Mouse (Mus musculus) heart, embryonic 11.5 days (tissue): ENCODE data around the gene Tcf23. TPM values are rescaled to one million over a fixed set of nuclear protein-coding genes. Genes with fewer than 3 reads are reported as not detected.

Experiments
- ATAC-seq: fragments of 200-750 bp; cut with Nextera tagmentation; replicated peaks from 2 replicates; pipeline ENCODE4 v1.8.0; 2017; ENCODE audit warnings: moderate library complexity; ENCODE audit not compliant: insufficient number of reproducible peaks, low FRiP score, low TSS enrichment
- H3K27ac ChIP-seq: fragments of 300-500 bp; sonication (generic); 2 replicates; pipeline ENCODE4 v1.5.1; 2014; ENCODE audit warnings: mild to moderate bottlenecking, low read depth, low read length
- H3K27me3 ChIP-seq: fragments of 300-500 bp; sonication (generic); 2 replicates; pipeline ENCODE4 v1.6.1; 2014; ENCODE audit warnings: mild to moderate bottlenecking, low read length, mixed read lengths; ENCODE audit not compliant: control insufficient read depth, insufficient read depth
- H3K36me3 ChIP-seq: fragments of 300-500 bp; sonication (generic); 2 replicates; pipeline ENCODE4 v1.6.1; 2014; ENCODE audit warnings: mild to moderate bottlenecking, low read length, moderate library complexity, mixed read lengths; ENCODE audit not compliant: control insufficient read depth, insufficient read depth
- H3K4me1 ChIP-seq: fragments of 300-500 bp; sonication (generic); 2 replicates; pipeline ENCODE4 v1.6.1; 2014; ENCODE audit warnings: low read length; ENCODE audit not compliant: control insufficient read depth, insufficient read depth
- H3K4me2 ChIP-seq: fragments of 300-500 bp; sonication (generic); 2 replicates; pipeline ENCODE4 v1.6.1; 2014; ENCODE audit warnings: mild to moderate bottlenecking, moderate library complexity
- H3K4me3 ChIP-seq: fragments of 300-500 bp; sonication (generic); 2 replicates; pipeline ENCODE4 v1.5.1; 2014; ENCODE audit warnings: low read depth, low read length
- H3K9ac ChIP-seq: fragments of 300-500 bp; sonication (generic); 2 replicates; pipeline ENCODE4 v1.6.1; 2014; ENCODE audit warnings: mild to moderate bottlenecking, low read depth, low read length, moderate library complexity
- H3K9me3 ChIP-seq: fragments of 300-500 bp; sonication (generic); replicated peaks from 2 replicates; pipeline ENCODE4 v1.6.1; 2016; ENCODE audit warnings: low read length; ENCODE audit not compliant: control insufficient read depth
- WGBS: fragments of 180-500 bp; shearing (Covaris S2); extraction: QIAGEN DNeasy Blood & Tissue Kit; methylation state at CpG from one replicate; pipeline ENCODE4 v1.1.7; 2014; ENCODE audit not compliant: insufficient replicate concordance; 5-methylcytosine and 5-hydroxymethylcytosine counted together
- polyA plus RNA-seq: library from polyadenylated mRNA; unstranded; fragments of >200 nt; fragmentation: Nextera tagmentation; extraction: Ambion mirVana; gene quantifications from 2 replicates; pipeline ENCODE4 v1.2.1, GENCODE M21; 2014

The Tcf23 gene
- polyA plus RNA-seq, 1 experiment from 2014 or later = 0.04 TPM

GRCm38 (mm10) chr5:30925217-30925616 is 43.2 kb upstream of the Tcf23 start:
- H3K4me1 ChIP-seq = peaks cover 20% of the 10 kb centered on the region
- no peaks in the 10 kb centered on the region for H3K36me3 ChIP-seq
- 86% methylated on average over 5 of the region's 5 CpGs for WGBS
- H3K9ac ChIP-seq = no peak overlapping the region
- H3K27ac ChIP-seq = no peak overlapping the region
- no peak overlapping the region for H3K4me2 ChIP-seq
- ATAC-seq = no peak
- no peak overlapping the region for H3K4me3 ChIP-seq
- H3K27me3 ChIP-seq = no peaks in the 10 kb centered on the region
- H3K9me3 ChIP-seq = no peaks in the 10 kb centered on the region

- WGBS = 88% methylated on average over 2 of the region's 2 CpGs
- H3K27me3 ChIP-seq = no peaks in the 10 kb centered on the region
- no peak overlapping the region for H3K9ac ChIP-seq
- H3K27ac ChIP-seq = no peak overlapping the region
- no peak overlapping the region for H3K4me2 ChIP-seq
- H3K36me3 ChIP-seq = no peaks in the 10 kb centered on the region
- no peak for ATAC-seq
- no peak overlapping the region for H3K4me3 ChIP-seq
- H3K9me3 ChIP-seq = no peaks in the 10 kb centered on the region
- H3K4me1 ChIP-seq = peaks cover 18% of the 10 kb centered on the region
Observed at GRCm38 (mm10) chr5:30926073-30926472, 42.4 kb upstream of the Tcf23 start.

DNA sequence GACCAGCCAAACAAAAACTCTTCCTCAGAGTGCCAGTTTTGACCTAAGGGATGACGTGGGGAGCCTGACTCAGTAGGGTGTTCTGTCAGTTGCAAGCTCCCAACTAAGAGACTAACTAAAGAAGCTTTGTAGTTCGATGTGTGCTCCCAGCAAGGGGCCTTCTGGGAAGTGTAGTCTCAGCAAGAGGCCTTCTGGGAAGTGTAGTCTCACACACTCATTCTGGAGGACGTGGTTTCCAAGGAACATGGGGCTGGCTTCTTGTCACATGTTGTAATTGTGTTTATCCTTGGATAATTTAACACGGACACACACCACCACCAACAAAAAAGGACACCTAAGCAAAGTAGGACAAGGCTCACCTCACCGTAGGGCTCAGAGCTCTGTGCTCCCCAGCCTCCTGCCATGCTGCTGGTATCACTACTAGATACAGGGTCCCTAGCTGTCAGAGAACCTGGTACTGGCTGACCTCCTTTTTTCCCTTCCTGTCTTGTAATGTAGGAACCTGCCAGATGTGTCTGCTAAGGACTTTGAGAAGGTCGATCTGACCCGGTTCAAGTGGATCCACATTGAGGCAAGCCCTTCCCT is 40.4 kb upstream of the Tcf23 start:
- H3K9ac ChIP-seq = no peak overlapping the region
- no peaks in the 10 kb centered on the region for H3K36me3 ChIP-seq
- no peak overlapping the region for H3K27ac ChIP-seq
- peak overlapping the region; percentile 14 for H3K4me2 ChIP-seq
- H3K4me1 ChIP-seq = peaks cover 5% of the 10 kb centered on the region
- no peak overlapping the region for H3K4me3 ChIP-seq
- ATAC-seq = no peak
- H3K27me3 ChIP-seq = no peaks in the 10 kb centered on the region
- no peaks in the 10 kb centered on the region for H3K9me3 ChIP-seq
- 41% methylated on average over 7 of the region's 7 CpGs for WGBS

DNA sequence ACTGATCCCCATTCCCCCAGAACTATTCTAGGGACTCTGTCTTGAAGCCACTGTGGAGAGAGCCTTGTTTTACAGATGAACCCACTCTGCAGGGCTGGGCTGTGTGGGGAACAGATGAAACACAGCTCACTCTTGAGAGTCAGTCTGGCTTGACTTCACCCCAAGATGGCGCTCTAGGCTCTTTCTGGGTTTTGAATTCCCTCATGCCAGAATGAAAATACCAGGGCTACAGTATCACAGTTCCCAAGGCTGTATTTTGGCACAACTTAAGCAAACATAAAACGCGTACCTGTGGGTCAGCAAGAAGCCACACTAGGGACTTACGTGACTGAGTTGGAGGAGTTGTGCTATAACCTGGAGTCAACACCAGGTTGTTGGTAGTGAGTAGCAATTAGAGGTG is 38.3 kb upstream of the Tcf23 start:
- H3K9me3 ChIP-seq = no peaks in the 10 kb centered on the region
- H3K4me1 ChIP-seq = no peaks in the 10 kb centered on the region
- ATAC-seq = no peak
- H3K9ac ChIP-seq = no peak overlapping the region
- no peaks in the 10 kb centered on the region for H3K36me3 ChIP-seq
- no peak overlapping the region for H3K4me3 ChIP-seq
- H3K27me3 ChIP-seq = no peaks in the 10 kb centered on the region
- H3K4me2 ChIP-seq = no peak overlapping the region
- no peak overlapping the region for H3K27ac ChIP-seq
- WGBS = 49% methylated on average over 4 of the region's 4 CpGs

DNA sequence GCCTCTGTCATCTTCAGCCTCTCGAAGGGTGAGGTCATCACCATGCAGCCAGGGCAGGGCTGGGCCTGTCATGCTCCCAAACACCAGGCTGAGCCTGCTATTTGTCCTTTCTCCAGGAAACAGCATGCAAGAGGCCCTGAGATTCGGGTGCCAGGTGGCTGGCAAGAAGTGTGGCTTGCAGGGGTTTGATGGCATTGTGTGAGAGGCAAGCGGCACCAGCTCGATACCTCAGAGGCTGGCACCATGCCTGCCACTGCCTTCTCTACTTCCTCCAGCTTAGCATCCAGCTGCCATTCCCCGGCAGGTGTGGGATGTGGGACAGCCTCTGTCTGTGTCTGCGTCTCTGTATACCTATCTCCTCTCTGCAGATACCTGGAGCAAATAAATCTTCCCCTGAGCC is 37.6 kb upstream of the Tcf23 start:
- Histone ChIP-seq H3K9ac (no peak overlapping the region), H3K36me3 (no peaks in the 10 kb centered on the region), H3K4me3 (no peak overlapping the region), H3K27ac (no peak overlapping the region), H3K9me3 (no peaks in the 10 kb centered on the region), H3K27me3 (no peaks in the 10 kb centered on the region), H3K4me2 (no peak overlapping the region), H3K4me1 (no peaks in the 10 kb centered on the region)
- WGBS = 79% methylated on average over 6 of the region's 6 CpGs
- ATAC-seq = no peak

DNA sequence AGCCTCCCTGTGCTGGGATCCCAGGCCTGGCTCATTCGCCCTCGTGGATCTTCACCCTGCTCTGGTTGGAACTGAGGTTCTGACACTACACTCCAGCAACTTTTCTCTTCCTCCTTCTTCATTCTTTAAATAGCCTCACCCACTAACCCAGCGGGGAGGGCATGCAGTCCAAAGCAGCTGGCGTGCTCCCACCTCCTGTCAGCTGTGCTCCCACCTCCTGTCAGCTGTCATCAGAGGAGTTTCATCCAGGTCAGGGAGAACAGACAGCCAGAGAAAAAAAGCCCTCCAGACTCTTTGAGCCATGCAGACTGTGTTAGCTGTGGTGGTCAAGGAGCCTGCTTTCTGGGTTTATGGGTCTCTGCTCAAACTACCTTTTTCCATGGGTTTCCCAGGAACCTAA is 37.1 kb upstream of the Tcf23 start:
- ATAC-seq = no peak
- WGBS = 59% methylated on average over 4 of the region's 4 CpGs
- no peak overlapping the region for H3K9ac ChIP-seq

GRCm38 (mm10) chr5:30933705-30934104 is 34.8 kb upstream of the Tcf23 start:
- no peak for ATAC-seq

More for the DNA sequence above, 37.1 kb upstream of the Tcf23 start:
- no peak overlapping the region for H3K4me3 ChIP-seq
- H3K4me2 ChIP-seq = no peak overlapping the region
- no peaks in the 10 kb centered on the region for H3K4me1 ChIP-seq
- H3K27ac ChIP-seq = no peak overlapping the region
- H3K27me3 ChIP-seq = no peaks in the 10 kb centered on the region
- no peaks in the 10 kb centered on the region for H3K36me3 ChIP-seq
- H3K9me3 ChIP-seq = no peaks in the 10 kb centered on the region

GRCm38 (mm10) chr5:30934725-30935461 is 33.6 kb upstream of the Tcf23 start:
- H3K9ac ChIP-seq = no peak overlapping the region
- no peak for ATAC-seq
- no peak overlapping the region for H3K4me2 ChIP-seq

More at GRCm38 (mm10) chr5:30933705-30934104, 34.8 kb upstream of the Tcf23 start:
- H3K27me3 ChIP-seq = no peaks in the 10 kb centered on the region
- WGBS = 55% methylated on average over 5 of the region's 5 CpGs
- H3K27ac ChIP-seq = no peak overlapping the region
- no peaks in the 10 kb centered on the region for H3K4me1 ChIP-seq
- no peak overlapping the region for H3K4me3 ChIP-seq
- H3K36me3 ChIP-seq = no peaks in the 10 kb centered on the region
- no peak overlapping the region for H3K4me2 ChIP-seq
- H3K9ac ChIP-seq = no peak overlapping the region
- no peaks in the 10 kb centered on the region for H3K9me3 ChIP-seq

GRCm38 (mm10) chr5:30943004-30943403 is 25.5 kb upstream of the Tcf23 start:
- H3K4me3 ChIP-seq = no peak overlapping the region
- H3K27me3 ChIP-seq = peaks cover 15% of the 10 kb centered on the region
- no peak for ATAC-seq
- WGBS = 92% methylated on average over 2 of the region's 2 CpGs
- no peak overlapping the region for H3K27ac ChIP-seq
- H3K4me1 ChIP-seq = peaks cover 4% of the 10 kb centered on the region
- no peak overlapping the region for H3K4me2 ChIP-seq
- H3K36me3 ChIP-seq = no peaks in the 10 kb centered on the region
- no peaks in the 10 kb centered on the region for H3K9me3 ChIP-seq
- no peak overlapping the region for H3K9ac ChIP-seq

More at GRCm38 (mm10) chr5:30934725-30935461, 33.6 kb upstream of the Tcf23 start:
- Histone ChIP-seq H3K4me3 (no peak overlapping the region), H3K27me3 (no peaks in the 10 kb centered on the region), H3K4me1 (no peaks in the 10 kb centered on the region), H3K36me3 (no peaks in the 10 kb centered on the region), H3K27ac (no peak overlapping the region), H3K9me3 (no peaks in the 10 kb centered on the region)
- 79% methylated on average over 5 of the region's 5 CpGs for WGBS
